Mouse (Mus musculus): ENCODE data around the gene 2610528A11Rik. TPM values are rescaled to one million over a fixed set of nuclear protein-coding genes. Genes with fewer than 3 reads are reported as not detected.
"Not testable (repeated sequence)": the region's sequence is repeated elsewhere in the genome, so short reads cannot be mapped to it uniquely, and the experiment has no call there.

Gene 2610528A11Rik
- under 1 TPM; 0.95 to 0.96 TPM for total RNA-seq (2021)

DNA sequence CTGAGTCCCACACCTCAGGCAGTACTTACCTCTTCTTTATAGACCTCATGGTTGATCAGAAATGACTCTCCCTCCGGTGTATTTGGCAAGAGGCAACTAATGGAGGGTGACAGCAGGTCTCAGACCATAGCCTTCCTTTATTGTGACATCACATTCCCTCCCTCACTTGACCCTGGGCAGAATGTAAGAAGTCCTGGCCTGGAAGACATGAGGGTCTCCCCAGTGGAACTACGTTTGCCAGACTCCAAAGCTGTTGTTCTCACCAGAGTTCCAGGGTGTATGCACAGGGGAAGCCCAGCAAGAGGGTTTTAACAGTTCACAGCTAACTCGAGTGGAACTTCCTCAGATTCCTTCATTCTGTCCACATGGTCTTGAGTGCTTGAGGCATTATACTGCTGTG is at the start of gene 2610528A11Rik:
Gene 2610528A11Rik (minus strand): TSS at position 101 of the 400 bp plus-strand sequence.
- no peak for DNase-seq (ENCODE audit: low spot score in 2 of 2)
- intact Hi-C loops (cut with DNase I): no loop called here

DNA sequence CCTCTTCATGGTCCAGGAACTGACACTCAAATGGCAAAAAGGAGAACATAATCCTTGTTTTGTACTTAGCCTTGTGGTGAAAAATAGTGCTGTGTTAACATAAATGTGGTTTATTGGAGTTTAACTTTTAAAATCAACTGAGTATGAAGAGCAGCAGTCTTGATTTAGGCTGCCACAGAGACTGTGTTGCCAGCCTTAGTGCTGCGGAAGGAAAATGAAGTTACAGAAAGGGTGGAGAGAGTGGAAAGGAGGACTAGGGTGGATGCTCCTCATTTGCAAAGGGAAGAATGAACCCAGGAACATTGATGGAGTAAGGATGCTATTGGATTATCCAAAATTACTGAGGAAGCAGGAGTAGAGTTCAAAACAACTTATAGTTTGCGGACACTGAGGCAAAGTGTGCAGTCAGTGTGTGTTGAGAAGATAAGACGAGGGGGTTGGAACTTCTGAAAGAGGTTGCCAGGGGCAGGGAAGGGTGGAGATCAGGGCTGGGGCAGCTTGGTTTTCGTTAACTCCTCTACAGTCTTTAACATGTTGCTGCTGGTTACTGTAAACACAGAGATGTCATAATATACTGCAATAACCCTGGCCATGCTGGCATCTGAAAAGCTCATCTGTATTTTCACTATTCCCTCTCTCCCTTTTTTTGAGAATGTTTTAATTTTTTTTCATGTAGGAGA is 49.6 kb upstream of the 2610528A11Rik start:
- no peak for DNase-seq (ENCODE audit: low spot score in 2 of 2)
- intact Hi-C loops (cut with DNase I): no loop called here

DNA sequence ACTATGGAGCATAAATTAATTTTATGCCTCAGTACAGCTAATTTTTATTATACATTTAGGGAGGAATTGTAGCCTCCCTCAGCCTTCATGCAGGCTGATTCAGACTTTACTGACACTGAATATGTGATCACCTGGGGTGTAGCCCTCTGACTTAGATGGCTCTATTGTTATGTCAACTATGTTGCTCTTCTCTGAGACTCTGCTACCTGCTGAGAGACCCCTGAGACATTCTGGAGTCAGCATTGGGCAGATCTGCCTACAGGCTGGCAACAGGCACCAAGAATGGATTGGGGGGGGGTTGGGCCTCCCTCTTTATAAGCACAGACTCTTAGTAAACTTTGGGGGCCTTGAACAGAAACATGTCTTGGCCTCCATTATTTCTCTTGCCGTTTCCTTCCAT is 40.6 kb upstream of the 2610528A11Rik start:
- DNase-seq (ENCODE audit: low spot score in 2 of 2): no peak
- intact Hi-C loops (cut with DNase I): no loop called here

DNA sequence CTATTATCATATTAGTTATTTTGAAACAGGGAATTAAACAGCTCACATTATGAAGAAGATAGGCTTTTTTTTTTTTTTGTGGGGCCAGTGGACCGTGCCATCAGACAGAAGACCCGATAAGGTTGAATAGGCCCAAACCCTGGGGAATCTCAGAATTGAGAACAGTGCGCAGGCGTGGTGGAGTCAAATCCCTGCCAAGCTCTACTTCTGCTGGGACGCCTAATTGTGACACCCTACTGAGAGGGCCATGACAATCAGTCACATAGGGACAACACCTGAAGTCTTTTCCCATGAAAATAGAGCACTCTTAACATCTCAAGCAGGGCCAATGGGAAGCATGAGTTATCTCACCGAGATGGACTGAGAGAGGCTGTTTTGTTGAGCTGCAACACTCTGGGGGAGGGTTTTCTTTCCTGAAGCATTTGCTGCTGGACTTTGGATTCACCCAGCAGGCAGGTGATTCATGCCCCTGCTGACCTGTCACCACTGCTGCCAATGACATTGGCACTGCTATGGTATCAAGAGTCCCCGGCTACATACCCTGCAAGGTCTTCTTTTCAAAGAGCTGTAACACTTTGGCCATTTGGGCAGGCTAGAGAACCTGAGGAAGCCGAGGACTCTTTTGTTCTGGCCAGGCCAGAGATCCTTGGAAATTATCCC is 25.4 kb upstream of the 2610528A11Rik start:
- DNase-seq (ENCODE audit: low spot score in 2 of 2): no peak
- intact Hi-C loops (cut with DNase I): no loop called here

DNA sequence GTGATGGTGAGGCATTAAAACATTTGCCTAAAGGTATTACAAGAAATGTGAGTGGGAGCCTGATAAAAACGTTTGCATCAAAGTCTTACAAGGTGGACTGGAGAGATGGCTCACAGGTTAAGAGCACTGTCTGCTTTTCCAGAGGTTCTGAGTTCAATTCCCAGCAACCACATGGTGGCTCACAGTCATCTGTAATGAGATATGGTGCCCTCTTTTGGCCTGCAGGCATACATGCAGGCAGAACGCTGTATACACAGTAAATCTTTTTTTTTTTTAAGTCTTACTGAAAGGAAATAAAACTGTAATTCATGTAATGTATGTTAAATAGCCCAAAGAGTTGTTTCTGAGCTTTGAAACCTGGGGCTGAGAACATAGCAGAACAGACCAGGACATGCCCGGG is 23.8 kb upstream of the 2610528A11Rik start:
- DNase-seq (ENCODE audit: low spot score in 2 of 2); intact Hi-C loops (cut with DNase I): not testable (repeated sequence)

DNA sequence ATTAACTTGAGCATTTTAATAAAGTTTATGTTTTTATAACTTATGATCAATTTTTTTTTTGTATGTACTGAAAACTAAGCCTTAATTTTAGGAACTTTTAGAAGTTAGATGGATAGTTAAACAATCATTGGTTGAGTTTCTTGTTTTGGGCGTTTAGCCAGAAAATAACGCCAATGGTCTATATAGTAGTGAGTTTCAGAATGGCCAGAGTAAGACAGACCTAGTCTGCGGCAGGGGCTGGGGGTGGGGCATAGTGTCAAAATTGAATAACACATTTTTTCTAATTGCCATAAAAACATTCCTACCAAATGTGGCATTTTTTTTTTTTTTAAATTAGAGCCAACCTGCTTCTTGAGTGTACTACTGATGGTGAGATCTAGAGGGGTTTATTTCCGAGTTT is 22.3 kb upstream of the 2610528A11Rik start:
- intact Hi-C loops (cut with DNase I): no loop called here
- DNase-seq (ENCODE audit: low spot score in 2 of 2): no peak

DNA sequence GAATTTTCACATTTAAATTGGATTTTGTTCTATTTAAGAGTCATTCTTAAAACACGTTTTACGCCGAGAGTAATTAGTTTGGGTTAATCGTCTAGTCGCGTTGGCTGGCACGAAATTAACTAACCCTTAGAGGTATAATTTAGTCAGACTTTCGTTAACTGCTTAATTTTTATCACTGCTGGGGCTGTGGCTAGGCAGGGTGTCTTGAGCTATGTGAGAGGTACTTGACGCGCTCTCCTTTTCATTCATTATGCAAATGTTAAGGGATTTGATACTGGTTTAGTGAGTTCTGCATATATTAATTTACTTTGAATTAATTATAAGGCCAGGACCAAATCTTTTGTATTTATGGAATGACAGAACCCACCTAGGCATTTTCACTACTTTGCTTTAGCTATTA is 21.8 kb upstream of the 2610528A11Rik start:
- DNase-seq (ENCODE audit: low spot score in 2 of 2): no peak
- intact Hi-C loops (cut with DNase I): no loop called here

DNA sequence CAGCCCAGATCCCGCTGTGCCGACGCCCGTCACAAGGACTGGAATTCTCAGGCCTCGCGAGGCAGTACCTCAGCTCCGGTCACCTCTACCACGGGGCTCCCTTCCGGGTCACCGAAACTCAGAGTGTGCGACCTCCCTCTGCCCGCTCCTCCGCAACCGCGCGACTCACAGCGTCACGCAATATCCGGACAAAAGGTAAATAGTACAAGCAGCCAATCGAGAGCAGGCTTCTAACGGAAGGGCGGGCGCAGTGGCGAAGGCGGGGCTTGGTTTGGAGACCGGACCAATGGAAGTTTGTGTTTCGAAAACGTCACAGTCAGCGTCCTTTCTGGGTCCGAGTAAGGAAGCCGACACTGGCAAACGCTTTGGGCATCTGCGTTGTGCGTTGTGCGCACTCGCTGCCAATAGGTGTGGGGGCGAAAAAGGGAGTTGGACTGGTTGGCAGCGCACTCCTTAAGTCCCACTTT is 21.3 kb upstream of the 2610528A11Rik start, which contains the start of gene Ghitm:
Gene Ghitm (minus strand): TSS at position 146 of the 467 bp plus-strand sequence.
- intact Hi-C loops (cut with DNase I): no loop called here
- peak; percentile 97 to 98 for DNase-seq (ENCODE audit: low spot score in 2 of 2)

DNA sequence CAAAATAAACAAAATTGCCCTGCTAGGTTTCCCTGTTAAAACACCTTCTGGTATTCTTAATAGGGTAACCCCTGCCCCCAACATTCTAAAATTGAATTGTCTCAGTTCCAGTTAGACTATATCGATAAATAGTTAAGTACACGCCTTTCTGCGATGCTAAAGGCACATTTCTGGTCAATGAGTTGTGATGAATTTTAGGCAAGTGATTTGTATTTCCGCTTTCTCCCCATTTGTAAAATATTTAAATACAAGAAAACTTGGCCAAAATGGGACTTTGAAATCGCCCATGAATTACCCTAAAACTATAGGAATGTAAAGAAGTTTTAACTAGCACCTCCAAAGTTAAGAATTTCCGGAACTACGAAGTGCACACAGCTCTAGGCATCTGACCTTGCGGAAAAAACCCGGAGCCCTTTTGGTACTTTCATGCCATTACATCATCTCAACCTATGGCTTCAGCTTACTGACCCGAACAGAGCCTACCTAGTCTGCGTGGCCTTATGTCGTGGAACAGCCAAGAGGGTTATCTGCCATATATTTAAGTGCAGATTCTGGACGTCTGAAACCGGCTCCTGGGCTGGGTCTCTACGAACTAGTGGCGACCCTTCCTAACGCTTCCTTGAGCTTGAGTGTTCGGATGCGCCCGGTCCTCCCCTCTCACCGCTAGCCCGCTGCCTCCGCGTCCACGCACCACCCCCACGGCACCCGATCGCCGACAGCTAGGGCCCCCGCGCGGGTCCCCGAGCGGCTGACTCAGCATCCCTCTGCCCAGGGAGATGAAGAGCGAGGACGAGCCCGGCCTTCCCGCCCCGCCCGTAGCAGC is 20.7 kb upstream of the 2610528A11Rik start:
- intact Hi-C loops (cut with DNase I): no loop called here
- DNase-seq (ENCODE audit: low spot score in 2 of 2): no peak

DNA sequence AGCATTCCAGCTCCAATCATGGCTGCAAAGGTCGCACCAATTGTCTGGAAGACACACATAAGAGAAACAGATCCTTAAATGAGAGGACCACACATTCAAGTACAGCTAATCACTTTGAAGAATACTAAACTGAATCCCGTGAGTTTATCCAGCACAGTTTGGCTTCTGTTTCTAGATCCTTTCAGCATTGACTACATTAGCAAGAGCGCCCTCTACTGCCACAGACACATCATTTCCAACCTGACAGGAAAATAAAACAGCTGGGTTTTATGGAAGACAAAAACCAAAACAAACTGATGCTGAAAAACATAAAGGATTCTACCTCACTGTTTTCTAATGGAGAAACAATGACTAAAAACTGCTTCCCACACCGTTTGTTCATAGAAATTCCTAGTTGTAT is 13.8 kb upstream of the 2610528A11Rik start:
- intact Hi-C loops (cut with DNase I): loop anchor here (5.0 kb wide), 1 partner anchor 260 kb away; no protein-coding TSS in a partner anchor
- no peak for DNase-seq (ENCODE audit: low spot score in 2 of 2)

DNA sequence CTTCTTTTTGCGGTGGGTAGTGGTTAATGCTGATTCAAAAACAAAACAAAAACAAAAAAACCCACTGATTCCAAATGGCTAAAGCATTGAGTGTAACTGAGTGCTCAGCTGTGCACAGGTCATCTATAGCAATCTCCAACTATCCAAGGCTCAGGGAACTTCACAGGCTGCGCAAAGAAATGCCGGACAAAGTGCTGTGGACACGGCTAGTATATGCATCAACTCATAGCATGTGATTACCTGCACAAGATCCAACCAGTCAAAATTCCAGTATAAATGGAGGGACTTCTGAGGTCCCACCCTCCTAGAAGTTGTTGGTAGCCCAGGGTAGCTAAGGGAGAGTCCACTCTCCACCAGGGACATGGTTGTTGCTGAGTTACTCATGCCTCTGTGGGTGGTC is 5.4 kb upstream of the 2610528A11Rik start:
- intact Hi-C loops (cut with DNase I): no loop called here

DNA sequence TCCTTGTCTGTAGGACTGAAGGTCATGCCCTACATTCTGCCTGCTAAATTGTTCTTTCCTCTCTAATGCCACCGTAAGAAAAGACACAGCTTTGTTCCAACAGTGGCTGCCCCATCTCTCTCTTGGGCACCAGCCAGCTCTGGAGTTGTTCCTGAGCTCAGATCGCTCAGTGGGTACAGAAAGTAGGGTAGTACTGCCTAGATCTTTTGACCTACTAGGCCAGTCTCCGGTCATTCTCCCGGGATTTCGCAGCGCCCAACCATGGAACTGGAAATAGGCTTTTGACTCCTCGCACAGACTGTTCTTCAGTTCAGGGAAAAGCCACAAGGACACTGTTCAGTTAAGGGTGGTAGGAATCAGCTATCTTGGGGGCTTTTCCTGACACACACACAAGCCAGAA is 891 bp downstream of the 2610528A11Rik start:
- intact Hi-C loops (cut with DNase I): no loop called here
- DNase-seq (ENCODE audit: low spot score in 2 of 2): no peak

More for the DNA sequence above, 5.4 kb upstream of the 2610528A11Rik start:
- no peak for DNase-seq (ENCODE audit: low spot score in 2 of 2)

DNA sequence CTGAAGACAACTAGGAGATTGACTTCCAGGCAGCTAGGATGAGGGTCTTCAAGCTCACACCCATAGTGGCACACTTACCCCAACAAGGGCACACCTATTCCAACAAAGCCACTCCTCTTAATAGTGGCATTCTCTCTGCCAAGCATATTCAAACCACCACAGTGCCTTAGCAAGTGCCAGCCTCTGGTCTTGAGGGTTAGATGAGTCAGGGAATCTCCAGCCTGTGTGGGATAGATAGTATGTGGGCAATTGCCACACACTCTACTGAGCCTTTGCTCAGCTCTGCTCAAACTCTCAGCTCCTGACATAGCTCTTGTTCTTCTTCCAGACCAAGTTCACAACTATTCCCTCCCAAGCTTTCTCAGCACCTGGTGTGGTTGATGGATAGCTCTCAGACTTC is 2.5 kb downstream of the 2610528A11Rik start:
- no peak for DNase-seq (ENCODE audit: low spot score in 2 of 2)
- intact Hi-C loops (cut with DNase I): no loop called here

DNA sequence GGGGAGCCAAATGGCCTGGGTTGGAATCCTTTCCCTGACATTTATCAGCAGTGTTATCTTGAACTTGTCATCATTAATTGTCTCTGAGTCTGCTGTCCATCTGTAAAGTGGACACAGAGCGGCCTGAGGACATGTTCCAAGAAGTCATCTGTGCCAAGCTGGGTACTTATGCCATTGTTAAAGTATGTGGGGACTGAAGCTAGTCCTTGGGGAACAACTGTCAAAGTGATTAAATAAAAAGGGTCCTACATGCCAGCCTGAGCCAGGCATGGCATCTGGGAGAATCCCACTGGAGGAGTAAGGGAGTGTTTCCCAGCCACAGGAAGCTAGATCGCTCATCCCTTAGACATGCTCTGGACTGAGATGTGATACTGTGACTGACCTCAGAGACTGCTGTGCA is 3.4 kb downstream of the 2610528A11Rik start:
- intact Hi-C loops (cut with DNase I): no loop called here
- no peak for DNase-seq (ENCODE audit: low spot score in 2 of 2)

DNA sequence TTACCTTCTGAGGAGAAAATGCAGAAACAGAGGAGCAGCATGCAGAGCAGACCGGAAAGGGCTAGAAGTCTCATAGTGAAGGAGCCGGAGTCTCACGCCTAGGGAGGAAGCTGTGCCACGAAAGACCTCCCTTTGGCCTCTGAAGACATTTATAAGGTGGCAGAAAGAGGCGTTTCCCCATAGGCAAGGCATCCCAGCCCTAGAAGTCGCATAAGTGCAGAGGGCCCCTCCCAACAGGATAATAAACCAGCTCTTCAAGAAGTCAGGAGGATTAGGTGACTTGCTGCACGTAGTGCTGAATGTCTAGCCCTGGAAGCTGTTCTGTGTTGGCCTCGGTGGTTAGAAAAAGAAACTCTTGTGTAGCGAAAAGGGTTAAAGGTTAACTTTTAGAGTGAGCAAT is 3.8 kb downstream of the 2610528A11Rik start:
- intact Hi-C loops (cut with DNase I): no loop called here

DNA sequence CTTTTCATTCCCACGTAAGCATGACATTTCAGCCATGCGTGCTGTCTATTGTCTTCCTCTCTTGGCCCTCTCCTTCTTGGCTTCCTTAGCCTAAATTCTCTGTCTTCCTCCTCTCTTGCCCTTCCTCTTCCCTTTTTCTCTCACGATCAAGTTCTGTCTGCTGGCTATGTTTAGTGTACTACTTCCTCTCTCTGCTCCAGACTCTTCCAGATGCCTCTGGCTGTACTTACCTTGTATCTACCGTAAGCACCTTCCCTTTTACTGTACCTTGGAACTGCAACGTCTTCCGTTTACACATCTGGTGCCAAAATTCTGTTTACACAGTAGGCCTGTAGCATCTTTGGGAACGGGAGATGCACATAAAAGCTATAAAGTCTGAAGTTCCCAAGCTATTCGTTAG is 4.4 kb downstream of the 2610528A11Rik start:
- DNase-seq (ENCODE audit: low spot score in 2 of 2): no peak
- intact Hi-C loops (cut with DNase I): no loop called here

More for the DNA sequence above, 3.8 kb downstream of the 2610528A11Rik start:
- no peak for DNase-seq (ENCODE audit: low spot score in 2 of 2)

DNA sequence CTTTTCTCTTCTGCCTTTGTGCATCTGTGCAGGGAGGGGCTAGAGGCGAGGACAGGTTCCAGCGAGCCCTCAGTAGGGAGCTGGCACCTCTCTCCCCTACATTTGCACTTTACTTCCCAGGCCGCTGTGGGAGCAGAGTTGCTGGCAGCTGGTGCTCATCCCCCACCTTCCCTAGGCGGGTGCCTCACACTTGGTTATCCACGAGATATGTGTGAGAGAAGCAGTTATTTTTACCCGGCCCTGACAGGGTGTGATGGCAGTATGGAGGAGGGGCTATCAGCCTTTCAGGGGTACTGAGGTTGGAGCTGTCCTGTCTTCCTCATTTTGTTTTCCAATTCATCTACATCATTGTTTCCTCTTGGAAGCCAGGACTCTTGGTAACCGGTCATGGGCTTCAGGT is 8.0 kb downstream of the 2610528A11Rik start:
- intact Hi-C loops (cut with DNase I): no loop called here
- no peak for DNase-seq (ENCODE audit: low spot score in 2 of 2)

DNA sequence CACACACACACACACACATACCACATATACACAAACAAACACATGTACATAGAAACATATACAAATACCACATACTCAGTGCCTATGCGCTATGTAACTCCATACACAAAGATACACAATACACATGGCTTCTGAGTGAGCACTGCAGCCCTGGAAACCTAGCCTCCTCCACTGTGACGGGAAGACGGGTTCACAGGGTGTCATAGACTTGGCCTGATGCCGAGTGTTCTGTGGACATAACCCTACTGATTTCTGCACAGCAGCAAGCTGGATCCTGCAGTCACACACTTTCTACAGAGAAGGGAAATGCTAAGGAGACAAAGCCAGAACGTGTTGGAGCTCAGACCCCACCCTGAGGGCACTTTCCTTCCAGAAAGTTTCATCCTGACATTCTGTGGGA is 9.1 kb downstream of the 2610528A11Rik start:
- intact Hi-C loops (cut with DNase I): no loop called here
- no peak for DNase-seq (ENCODE audit: low spot score in 2 of 2)

DNA sequence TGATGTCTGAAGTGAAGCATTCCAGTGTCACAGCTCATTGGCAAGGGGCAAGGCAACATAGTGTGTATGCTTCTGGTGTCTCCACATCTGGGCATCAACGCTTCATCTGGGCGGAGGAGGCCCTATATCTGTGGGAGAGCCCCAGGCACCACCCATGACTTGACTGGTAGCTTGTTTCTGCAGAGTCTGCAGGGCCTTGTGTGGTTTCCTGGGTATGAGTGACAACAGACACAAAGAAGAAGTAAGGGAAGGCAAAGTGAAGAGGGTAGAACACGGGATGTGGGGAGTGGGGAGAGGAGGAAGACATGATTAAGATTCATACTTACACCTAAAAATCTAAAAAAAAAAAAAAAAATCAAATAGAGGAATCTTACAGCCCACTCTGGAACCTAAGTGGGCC is 11.3 kb downstream of the 2610528A11Rik start:
- intact Hi-C loops (cut with DNase I): no loop called here
- DNase-seq (ENCODE audit: low spot score in 2 of 2): no peak

DNA sequence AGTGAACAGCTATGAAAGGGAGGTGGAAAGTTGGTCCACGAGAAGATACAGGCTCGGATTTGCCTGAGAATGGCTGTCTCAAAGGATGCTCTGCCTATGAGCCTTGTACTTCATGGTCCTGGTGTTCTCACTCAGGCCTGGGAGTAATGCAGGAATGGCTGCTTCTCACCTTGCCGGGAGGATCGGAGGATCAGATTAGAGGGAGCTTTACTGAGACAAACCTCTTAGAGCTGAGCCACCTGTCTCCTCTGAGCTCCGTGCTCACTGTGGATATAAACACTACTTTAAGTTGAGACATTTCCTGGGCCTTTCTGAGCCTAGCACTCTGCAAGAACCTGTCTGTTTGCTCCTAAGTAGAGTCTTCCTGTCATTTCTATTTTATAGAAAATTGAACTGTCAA is 12.3 kb downstream of the 2610528A11Rik start:
- DNase-seq (ENCODE audit: low spot score in 2 of 2): no peak
- intact Hi-C loops (cut with DNase I): no loop called here
